Mouse (Mus musculus) testis, adult 2 months (tissue): ENCODE measurements at regions not wholly inside any gene's neighbourhood (a gene's known extent, or its start where the extent isn't known, plus 50 kb on each side); places are given as distances from the start of the nearest gene placed in this dataset.

Experiments
- CTCF ChIP-seq: fragments of 200-500 bp; IDR thresholded peaks from 2 replicates; pipeline ENCODE4 v1.5.1; 2012; ENCODE audit warnings: low read depth, mild to moderate bottlenecking, inconsistent platforms, low read length, moderate library complexity; ENCODE audit not compliant: control insufficient read depth, insufficient read depth, insufficient replicate concordance
- POLR2A ChIP-seq: fragments of 200-500 bp; IDR thresholded peaks from 2 replicates; pipeline ENCODE4 v1.6.1; 2012; ENCODE audit warnings: low read depth, mild to moderate bottlenecking, inconsistent platforms, low read length, moderate library complexity; ENCODE audit not compliant: control insufficient read depth

DNA sequence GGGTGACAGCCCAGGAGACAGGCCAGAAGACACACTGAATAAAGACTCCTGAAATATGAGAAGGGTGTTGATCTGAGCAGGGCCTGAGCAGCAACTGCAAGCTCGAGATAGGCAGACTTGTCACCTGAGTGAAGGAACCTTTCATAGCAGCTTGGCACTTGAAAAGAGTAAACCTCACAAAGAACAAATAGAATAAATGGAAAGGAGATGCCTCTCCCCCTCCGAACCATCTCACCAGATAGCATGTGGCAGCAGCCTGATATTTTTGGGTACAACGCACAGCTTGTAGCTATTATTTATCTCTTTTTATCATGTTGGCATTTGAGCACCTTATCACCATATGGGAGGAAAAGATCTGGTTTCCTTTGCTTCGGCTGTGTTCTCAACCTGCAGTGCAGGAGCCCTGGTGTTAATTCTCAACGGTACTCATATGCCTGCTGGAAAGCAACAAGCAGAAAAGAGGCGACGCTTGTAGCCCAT is 88.0 kb upstream of the Nabp1 start:
- no peak for TF ChIP-seq CTCF
- TF ChIP-seq POLR2A, result no peak
